Mouse (Mus musculus): ENCODE measurements around the gene Prdx6. TPM values are rescaled to one million over a fixed set of nuclear protein-coding genes. Genes with fewer than 3 reads are reported as not detected.

Gene Prdx6
- total and polyA plus RNA-seq, 3 experiments = 102 to 277 (median 232) TPM

DNA sequence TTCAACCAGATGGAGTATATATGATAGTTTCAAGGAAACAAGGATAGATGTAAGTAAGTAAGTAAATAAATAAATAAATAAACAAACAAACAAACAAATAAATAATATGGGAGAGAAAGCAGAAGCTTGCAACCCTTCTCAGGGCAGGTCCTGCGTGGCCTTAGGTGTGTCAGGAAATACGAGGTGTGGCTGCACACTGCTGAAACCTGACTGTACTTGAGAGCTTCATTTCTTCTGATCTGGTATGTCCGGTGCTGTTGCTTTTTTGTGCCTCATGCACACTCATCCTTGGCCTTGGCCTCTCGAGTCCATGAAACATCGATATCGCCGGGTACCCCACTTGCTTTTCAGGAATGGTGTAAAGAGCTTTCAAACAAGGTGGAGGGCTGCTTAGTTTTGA is 13.7 kb downstream of the Prdx6 start:
- H3K9me3 ChIP-seq (replicated peaks; ENCODE audit: low read length) = no peaks in the 10 kb centered on the region
- dilution Hi-C loops (cut with MboI; ENCODE audit: extremely low pct_ligation_motif_present, extremely low pct_unique_long_range_greater_than_20kb, low sequenced_read_pairs) (no loop called here), in situ Hi-C loops (cut with MboI; ENCODE audit: low pct_ligation_motif_present, low pct_unique_long_range_greater_than_20kb, low sequenced_read_pairs) (no loop called here)
- TF ChIP-seq NRF1 (IDR thresholded peaks at IDR 0.05; ENCODE audit: low read depth, low read length) (no peak), USF2 (conservative IDR thresholded peaks at IDR 0.05; ENCODE audit: low read depth, low read length) (no peak), KAT2A (IDR thresholded peaks at IDR 0.05; ENCODE audit: insufficient replicate concordance, low read length) (no peak), JUN (IDR thresholded peaks at IDR 0.05; ENCODE audit: insufficient read depth, low read depth, low read length) (no peak), RCOR1 (conservative IDR thresholded peaks at IDR 0.05; ENCODE audit: low read depth, low read length) (no peak), CHD2 (IDR thresholded peaks at IDR 0.05; ENCODE audit: low read length) (no peak), ZMIZ1 (IDR thresholded peaks at IDR 0.05; ENCODE audit: low read depth, low read length) (no peak), GABPA (IDR thresholded peaks at IDR 0.05; ENCODE audit: insufficient replicate concordance, low read depth, low read length) (no peak), UBTF (IDR thresholded peaks at IDR 0.05; ENCODE audit: low read depth, low read length) (no peak), PAX5 (IDR thresholded peaks at IDR 0.05; ENCODE audit: low read length) (no peak), RAD21 (IDR thresholded peaks at IDR 0.05; ENCODE audit: low read depth, low read length) (no peak), SIN3A (IDR thresholded peaks at IDR 0.05; ENCODE audit: low read length) (no peak), CTCF (conservative IDR thresholded peaks at IDR 0.05 in 1 of 2, IDR thresholded peaks at IDR 0.05 in 1 of 2; ENCODE audit: low read depth in 2 of 2, low read length in 2 of 2) (no peak), ZNF384 (IDR thresholded peaks at IDR 0.05; ENCODE audit: low read depth, low read length) (no peak), TCF12 (IDR thresholded peaks at IDR 0.05; ENCODE audit: low read depth, low read length) (no peak)
- no peak overlapping the region for H3K4me3 ChIP-seq (replicated peaks in 1 of 3; ENCODE audit: low read depth in 2 of 3, low read length in 2 of 3, poor library complexity in 1 of 3)
- peaks cover 28 to 51% of the 10 kb centered on the region in 2 experiments for H3K36me3 ChIP-seq (replicated peaks in 1 of 2; ENCODE audit: control insufficient read depth in 1 of 2, insufficient read depth in 1 of 2, low read length in 1 of 2)
- no peaks in the 10 kb centered on the region for H3K79me2 ChIP-seq (replicated peaks; ENCODE audit: control insufficient read depth, extremely low read depth, insufficient read depth, poor library complexity, severe bottlenecking)
- H3K27me3 ChIP-seq (replicated peaks) = no peaks in the 10 kb centered on the region
- H3K27ac ChIP-seq (ENCODE audit: insufficient read depth, low read depth) = no peak overlapping the region
- no peaks in the 10 kb centered on the region for H3K4me1 ChIP-seq (ENCODE audit: control insufficient read depth in 1 of 2, insufficient read depth in 2 of 2)
- no peak overlapping the region for H3K9ac ChIP-seq (ENCODE audit: insufficient read depth, low read depth)
- H3K4me2 ChIP-seq (ENCODE audit: insufficient read depth, low read depth, poor library complexity, severe bottlenecking) = no peak overlapping the region
- DNase-seq (ENCODE audit: extremely low read depth) = no peak

- Histone ChIP-seq H3K36me3 (replicated peaks in 1 of 2; ENCODE audit: control insufficient read depth in 1 of 2, insufficient read depth in 1 of 2, low read length in 1 of 2) (peaks cover 3 to 17% of the 10 kb centered on the region in 2 experiments), H3K4me1 (ENCODE audit: control insufficient read depth in 1 of 2, insufficient read depth in 2 of 2) (no peaks in the 10 kb centered on the region), H3K4me3 (replicated peaks in 1 of 3; ENCODE audit: low read depth in 2 of 3, low read length in 2 of 3, poor library complexity in 1 of 3) (no peak overlapping the region), H3K27me3 (replicated peaks) (no peaks in the 10 kb centered on the region), H3K9ac (ENCODE audit: insufficient read depth, low read depth) (no peak overlapping the region), H3K79me2 (replicated peaks; ENCODE audit: control insufficient read depth, extremely low read depth, insufficient read depth, poor library complexity, severe bottlenecking) (no peaks in the 10 kb centered on the region), H3K9me3 (replicated peaks; ENCODE audit: low read length) (no peaks in the 10 kb centered on the region), H3K4me2 (ENCODE audit: insufficient read depth, low read depth, poor library complexity, severe bottlenecking) (no peak overlapping the region), H3K27ac (ENCODE audit: insufficient read depth, low read depth) (no peak overlapping the region)
- TF ChIP-seq SMC3 (IDR thresholded peaks at IDR 0.05; ENCODE audit: low read depth, low read length) (no peak), ETS1 (conservative IDR thresholded peaks at IDR 0.05; ENCODE audit: low read depth, low read length) (no peak), SIN3A (IDR thresholded peaks at IDR 0.05; ENCODE audit: low read length) (no peak), MXI1 (IDR thresholded peaks at IDR 0.05; ENCODE audit: low read depth, low read length) (no peak), JUND (conservative IDR thresholded peaks at IDR 0.05; ENCODE audit: low read depth, low read length) (no peak), ELF1 (IDR thresholded peaks at IDR 0.05; ENCODE audit: low read depth, low read length) (no peak), POLR2A (IDR thresholded peaks at IDR 0.05; ENCODE audit: low read depth, low read length) (no peak), CHD1 (IDR thresholded peaks at IDR 0.05; ENCODE audit: low read depth, low read length) (no peak), IRF4 (IDR thresholded peaks at IDR 0.05; ENCODE audit: low read depth, low read length) (no peak), ZC3H11A (IDR thresholded peaks at IDR 0.05; ENCODE audit: low read depth, low read length) (no peak), RCOR1 (conservative IDR thresholded peaks at IDR 0.05; ENCODE audit: low read depth, low read length) (no peak), NELFE (IDR thresholded peaks at IDR 0.05; ENCODE audit: low read depth, low read length) (no peak), CHD2 (IDR thresholded peaks at IDR 0.05; ENCODE audit: low read length) (no peak), PAX5 (IDR thresholded peaks at IDR 0.05; ENCODE audit: low read length) (no peak), TBP (conservative IDR thresholded peaks at IDR 0.05; ENCODE audit: low read depth, low read length) (no peak), MYC (IDR thresholded peaks at IDR 0.05; ENCODE audit: low read depth, low read length) (no peak), CTCF (conservative IDR thresholded peaks at IDR 0.05 in 1 of 2, IDR thresholded peaks at IDR 0.05 in 1 of 2; ENCODE audit: low read depth in 2 of 2, low read length in 2 of 2) (no peak), ZKSCAN1 (IDR thresholded peaks at IDR 0.05; ENCODE audit: borderline replicate concordance, low read depth, low read length) (no peak), ZMIZ1 (IDR thresholded peaks at IDR 0.05; ENCODE audit: low read depth, low read length) (no peak), MAZ (IDR thresholded peaks at IDR 0.05; ENCODE audit: low read depth, low read length) (no peak)
- dilution Hi-C loops (cut with MboI; ENCODE audit: extremely low pct_ligation_motif_present, extremely low pct_unique_long_range_greater_than_20kb, low sequenced_read_pairs) = no loop called here
- in situ Hi-C loops (cut with MboI; ENCODE audit: low pct_ligation_motif_present, low pct_unique_long_range_greater_than_20kb, low sequenced_read_pairs) = no loop called here
- no peak for DNase-seq (ENCODE audit: extremely low read depth)
Observed at GRCm38 (mm10) chr1:161233226-161233839, 17.7 kb downstream of the Prdx6 start.
